Mouse (Mus musculus) ES-Bruce4 (cell line): ENCODE results near the gene Pik3r3. TPM values are rescaled to one million over a fixed set of nuclear protein-coding genes. Genes with fewer than 3 reads are reported as not detected.

Source experiments
- H3K27ac ChIP-seq: 2 replicates; pipeline ENCODE4 v1.5.1; 2012; ENCODE audit warnings: low read length, inconsistent platforms; ENCODE audit not compliant: insufficient read depth
- H3K27me3 ChIP-seq: 2 replicates; pipeline ENCODE4 v1.6.1; 2012; ENCODE audit warnings: mild to moderate bottlenecking, low read length, inconsistent platforms; ENCODE audit not compliant: control insufficient read depth, poor library complexity, insufficient read depth, severe bottlenecking
- H3K36me3 ChIP-seq: 2 replicates; pipeline ENCODE4 v1.6.1; 2012; ENCODE audit warnings: inconsistent platforms, mild to moderate bottlenecking, low read length, moderate library complexity; ENCODE audit not compliant: control insufficient read depth, poor library complexity, insufficient read depth, severe bottlenecking
- H3K4me1 ChIP-seq: one replicate; pipeline ENCODE4 v1.8.1; 2011; ENCODE audit warnings: low read length; ENCODE audit not compliant: control insufficient read depth, insufficient read depth
- H3K4me3 ChIP-seq: 2 replicates; pipeline ENCODE4 v1.5.1; 2011; ENCODE audit warnings: low read depth, mild to moderate bottlenecking, low read length
- H3K9ac ChIP-seq: 2 replicates; pipeline ENCODE4 v1.6.1; 2012; ENCODE audit warnings: low read depth, mild to moderate bottlenecking, inconsistent platforms; ENCODE audit not compliant: poor library complexity, severe bottlenecking
- H3K9me3 ChIP-seq: replicated peaks from 2 replicates; pipeline ENCODE4 v1.6.1; 2012; ENCODE audit warnings: mild to moderate bottlenecking, low read length, inconsistent platforms; ENCODE audit not compliant: control insufficient read depth, poor library complexity, insufficient read depth, severe bottlenecking
- CTCF ChIP-seq: IDR thresholded peaks from one replicate; pipeline ENCODE4 v1.8.1; 2011; ENCODE audit warnings: low read depth, low read length
- EP300 ChIP-seq: IDR thresholded peaks from 2 replicates; pipeline ENCODE4 v1.6.1; 2011; ENCODE audit warnings: low read depth, low read length; ENCODE audit not compliant: insufficient read depth
- POLR2A ChIP-seq: IDR thresholded peaks from one replicate; pipeline ENCODE4 v1.8.1; 2011; ENCODE audit warnings: low read length; ENCODE audit not compliant: insufficient read depth
- polyA plus RNA-seq: library from polyadenylated mRNA; stranded (reverse); fragments of >200 nt; gene quantifications from 2 replicates; pipeline ENCODE4 v1.2.4, GENCODE M21; 2011; ENCODE audit warnings: low read depth; ENCODE audit not compliant: missing spikeins, insufficient read depth, insufficient read length

The Pik3r3 gene
- polyA plus RNA-seq, 1 experiment, result 4.5 TPM

- H3K4me3 ChIP-seq, result no peak overlapping the region
- no peaks in the 10 kb centered on the region for H3K36me3 ChIP-seq
These were observed 70.1 kb downstream of the Pik3r3 start for GRCm38 (mm10) chr4:116291561-116291960.

GRCm38 (mm10) chr4:116293296-116293695 lies 71.9 kb downstream of the Pik3r3 start:
- Histone ChIP-seq H3K36me3 (no peaks in the 10 kb centered on the region), H3K27ac (no peak overlapping the region), H3K9me3 (no peaks in the 10 kb centered on the region), H3K27me3 (no peaks in the 10 kb centered on the region), H3K9ac (no peak overlapping the region), H3K4me3 (no peak overlapping the region), H3K4me1 (no peaks in the 10 kb centered on the region)
- TF ChIP-seq POLR2A (no peak), CTCF (no peak), EP300 (no peak)

More at GRCm38 (mm10) chr4:116291561-116291960, 70.1 kb downstream of the Pik3r3 start:
- no peak for TF ChIP-seq POLR2A
- no peaks in the 10 kb centered on the region for H3K27me3 ChIP-seq
- no peaks in the 10 kb centered on the region for H3K9me3 ChIP-seq
- H3K9ac ChIP-seq, result no peak overlapping the region
- no peak overlapping the region for H3K27ac ChIP-seq
- no peaks in the 10 kb centered on the region for H3K4me1 ChIP-seq

DNA sequence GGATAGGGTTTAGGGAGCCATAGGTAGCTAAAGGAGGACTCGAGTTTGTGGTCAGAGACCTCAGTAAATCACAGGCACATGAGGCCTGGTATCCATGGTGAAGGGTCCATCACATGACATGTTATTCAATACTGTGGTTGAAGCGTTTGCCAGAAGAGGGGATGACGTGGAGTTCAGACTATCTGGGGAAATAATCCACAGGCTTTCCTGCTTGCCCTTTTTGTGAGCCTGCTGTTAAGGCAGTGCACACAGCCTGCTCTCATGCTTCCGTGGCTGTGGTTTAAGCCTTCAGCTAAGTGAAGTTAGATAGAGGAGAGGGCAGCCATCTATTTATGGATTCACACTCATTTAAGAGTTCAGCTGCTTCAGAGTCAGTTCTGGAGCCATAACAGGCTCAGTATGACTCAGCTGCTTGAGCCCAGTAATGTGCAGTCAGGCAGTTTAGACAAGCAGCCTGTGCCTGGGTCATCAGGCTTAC lies 79.5 kb downstream of the Pik3r3 start:
- Histone ChIP-seq H3K36me3 (no peaks in the 10 kb centered on the region), H3K9ac (no peak overlapping the region), H3K4me1 (no peaks in the 10 kb centered on the region), H3K9me3 (no peaks in the 10 kb centered on the region), H3K4me3 (no peak overlapping the region), H3K27ac (no peak overlapping the region), H3K27me3 (no peaks in the 10 kb centered on the region)
- TF ChIP-seq POLR2A, result no peak
- no peak for TF ChIP-seq CTCF
- no peak for TF ChIP-seq EP300

DNA sequence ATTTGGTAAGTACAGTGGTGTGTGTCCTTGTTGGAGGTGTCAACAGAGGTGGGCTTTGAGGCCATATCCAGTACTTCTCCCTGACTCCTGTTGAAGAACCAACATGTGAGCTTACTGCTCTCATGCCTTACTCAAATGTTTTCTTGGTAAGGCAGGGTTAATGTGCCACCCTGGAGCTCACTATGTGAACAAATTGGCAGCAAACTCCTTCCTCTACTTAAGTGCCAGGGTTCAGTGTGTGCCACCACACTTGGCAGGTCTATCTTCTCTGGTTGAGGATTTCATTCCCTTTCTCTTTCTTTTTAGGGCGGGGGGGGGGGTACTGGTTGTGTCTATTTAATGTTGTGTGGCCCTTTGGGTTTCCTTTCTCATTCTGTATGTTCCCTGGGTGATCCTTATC lies 83.1 kb downstream of the Pik3r3 start:
- H3K9ac ChIP-seq, result no peak overlapping the region
- no peaks in the 10 kb centered on the region for H3K4me1 ChIP-seq
- H3K27me3 ChIP-seq, result no peaks in the 10 kb centered on the region
- no peak overlapping the region for H3K4me3 ChIP-seq
- peaks cover 6% of the 10 kb centered on the region; the same call in 1 of the 2 replicates for H3K36me3 ChIP-seq
- TF ChIP-seq POLR2A (no peak), CTCF (no peak), EP300 (no peak)
- no peak overlapping the region for H3K27ac ChIP-seq
- H3K9me3 ChIP-seq, result no peaks in the 10 kb centered on the region

GRCm38 (mm10) chr4:116317575-116317974 lies 96.2 kb downstream of the Pik3r3 start:
- TF ChIP-seq EP300, result no peak
- no peak for TF ChIP-seq CTCF
- no peak for TF ChIP-seq POLR2A
- Histone ChIP-seq H3K27me3 (no peaks in the 10 kb centered on the region), H3K9ac (no peak overlapping the region), H3K9me3 (no peaks in the 10 kb centered on the region), H3K27ac (no peak overlapping the region), H3K4me3 (no peak overlapping the region), H3K4me1 (no peaks in the 10 kb centered on the region), H3K36me3 (peaks cover 25% of the 10 kb centered on the region)

- no peak overlapping the region for H3K27ac ChIP-seq
- H3K4me1 ChIP-seq, result no peaks in the 10 kb centered on the region
- no peaks in the 10 kb centered on the region for H3K9me3 ChIP-seq
- H3K27me3 ChIP-seq, result no peaks in the 10 kb centered on the region
- no peak overlapping the region for H3K9ac ChIP-seq
- no peak for TF ChIP-seq CTCF
- no peak for TF ChIP-seq POLR2A
- no peak for TF ChIP-seq EP300
- no peak overlapping the region for H3K4me3 ChIP-seq
- peaks cover 13% of the 10 kb centered on the region for H3K36me3 ChIP-seq
These were observed 100.7 kb downstream of the Pik3r3 start for GRCm38 (mm10) chr4:116322127-116322526.
